Mouse (Mus musculus) urinary bladder, postnatal 14 days (tissue): Measurements from ENCODE around the gene Phf1.
A peak's percentile ranks its signal among the peaks of the same experiment; 100 is the strongest.
"Not testable (repeated sequence)": the region's sequence is repeated elsewhere in the genome, so short reads cannot be mapped to it uniquely, and the experiment has no call there.

Experiments
- DNase-seq: peaks from one replicate; pipeline ENCODE4 v3.0.0; 2021; ENCODE audit warnings: low spot score

The Phf1 gene

GRCm38 (mm10) chr17:26951406-26951805 is 18.6 kb downstream of the Phf1 start:
- DNase-seq = peak; percentile 72

DNA sequence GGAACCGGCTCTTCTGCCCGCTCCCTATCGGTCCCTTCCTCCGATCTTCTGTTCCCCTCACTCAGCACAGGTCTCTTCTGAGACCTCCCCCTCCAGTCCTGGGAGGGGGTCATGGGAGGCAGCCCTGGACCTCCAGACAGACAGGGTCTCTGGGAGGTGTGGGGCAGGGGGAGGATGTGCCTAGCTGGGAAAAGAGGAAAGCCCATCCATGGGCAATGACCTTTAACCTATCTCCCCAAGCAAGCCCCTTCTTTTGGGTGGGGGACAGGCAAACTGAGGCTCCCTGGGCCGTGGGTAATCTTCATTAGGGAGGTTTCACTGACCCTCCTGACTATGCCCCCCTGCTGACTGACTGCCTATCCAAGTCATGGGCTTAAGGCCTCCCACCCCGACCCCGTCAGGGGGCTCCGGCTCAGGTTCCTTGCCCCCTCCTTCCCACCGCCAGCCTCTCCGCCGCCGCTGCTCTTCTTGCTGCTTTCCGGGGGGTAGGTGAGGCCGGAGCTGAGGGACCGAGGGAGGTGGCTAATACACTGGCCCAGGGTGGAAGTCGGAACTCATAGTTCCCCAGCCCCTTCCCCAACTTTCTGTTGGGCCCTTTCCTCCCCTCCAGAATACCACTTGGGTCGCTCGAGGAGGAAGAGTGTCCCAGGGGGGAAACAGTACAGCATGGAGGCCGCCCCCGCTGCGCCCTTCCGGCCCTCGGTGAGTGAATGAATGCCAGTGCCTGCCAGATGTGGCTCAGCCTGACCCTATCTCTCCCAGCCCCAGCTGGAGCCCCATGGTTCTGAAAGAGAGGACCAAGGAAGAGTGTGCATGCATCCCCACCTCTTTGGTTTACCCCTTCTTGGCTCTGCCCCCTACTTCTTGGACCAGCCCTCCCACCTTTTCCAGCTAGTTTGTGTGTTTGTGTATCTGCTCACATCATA is 19.4 kb downstream of the Phf1 start:
- DNase-seq = no peak

DNA sequence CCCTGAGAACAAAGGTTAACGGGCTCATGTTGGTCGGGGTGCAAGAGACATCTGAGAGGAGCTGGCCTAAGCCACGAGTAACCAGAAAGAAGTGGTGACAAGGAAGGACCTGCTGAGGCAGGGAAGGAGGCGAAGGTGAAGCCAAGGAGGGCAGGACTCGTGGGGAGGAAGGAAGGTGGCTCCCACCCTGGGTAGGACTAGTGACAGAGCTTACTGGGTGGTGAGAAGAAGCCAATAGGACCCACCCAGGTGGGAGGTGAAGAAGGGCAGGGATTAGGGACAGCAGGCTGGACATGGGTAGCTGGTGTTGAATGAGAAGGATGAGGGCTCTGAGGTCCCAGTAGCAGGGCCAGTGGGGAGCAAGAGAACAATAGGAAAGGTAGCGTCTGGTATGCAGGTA is 20.3 kb downstream of the Phf1 start:
- no peak for DNase-seq

GRCm38 (mm10) chr17:26953726-26954125 is 20.9 kb downstream of the Phf1 start:
- no peak for DNase-seq

DNA sequence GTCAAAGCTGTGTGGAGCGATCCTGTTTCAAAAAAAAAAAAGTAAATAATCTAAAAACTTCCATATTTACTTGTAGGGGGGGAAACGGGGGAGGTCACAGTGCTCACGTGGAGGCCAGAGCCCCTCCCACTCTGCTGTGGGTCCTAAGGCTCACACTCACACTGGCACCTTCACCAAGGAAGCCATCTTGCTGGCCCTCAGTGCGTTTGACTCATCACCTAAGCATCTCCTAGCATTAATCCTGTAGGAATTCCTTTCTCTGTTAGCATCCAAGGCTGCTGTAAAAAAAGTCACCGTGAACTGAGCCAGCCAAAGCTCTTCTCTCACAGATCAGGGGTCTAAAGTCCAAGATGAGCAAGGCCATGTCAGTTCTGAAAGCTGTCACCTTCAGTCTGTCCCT is 23.5 kb downstream of the Phf1 start:
- DNase-seq = no peak

DNA sequence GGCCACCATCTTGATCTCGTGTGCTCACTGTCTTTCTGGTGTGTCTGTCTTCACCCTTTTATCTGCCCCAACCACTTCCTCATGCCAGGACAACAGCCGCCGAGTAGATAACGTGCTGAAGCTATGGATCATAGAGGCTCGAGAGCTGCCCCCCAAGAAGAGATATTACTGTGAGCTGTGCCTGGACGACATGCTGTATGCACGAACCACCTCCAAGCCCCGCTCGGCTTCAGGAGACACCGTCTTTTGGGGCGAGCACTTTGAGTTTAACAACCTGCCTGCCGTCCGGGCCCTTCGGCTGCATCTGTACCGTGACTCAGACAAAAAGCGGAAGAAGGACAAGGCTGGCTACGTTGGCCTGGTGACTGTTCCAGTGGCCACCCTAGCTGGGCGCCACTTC is 24.0 kb downstream of the Phf1 start:
- no peak for DNase-seq

DNA sequence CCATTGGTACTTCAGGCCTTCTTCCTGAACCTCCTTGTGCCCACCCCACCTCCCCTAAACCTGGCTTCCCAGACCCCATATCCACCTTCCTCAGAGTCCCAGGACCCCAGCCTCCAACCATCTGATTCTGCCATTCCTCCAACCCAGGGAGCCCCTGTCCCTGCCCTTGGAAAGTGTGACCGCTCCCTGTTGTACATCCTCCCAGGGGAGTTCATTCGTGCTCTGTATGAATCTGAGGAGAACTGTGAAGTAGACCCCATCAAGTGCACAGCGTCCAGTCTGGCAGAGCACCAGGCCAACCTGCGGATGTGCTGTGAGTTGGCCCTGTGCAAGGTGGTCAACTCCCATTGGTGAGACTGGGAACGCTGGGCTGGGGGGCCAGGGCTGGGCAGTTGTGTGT is 25.0 kb downstream of the Phf1 start:
- no peak for DNase-seq

DNA sequence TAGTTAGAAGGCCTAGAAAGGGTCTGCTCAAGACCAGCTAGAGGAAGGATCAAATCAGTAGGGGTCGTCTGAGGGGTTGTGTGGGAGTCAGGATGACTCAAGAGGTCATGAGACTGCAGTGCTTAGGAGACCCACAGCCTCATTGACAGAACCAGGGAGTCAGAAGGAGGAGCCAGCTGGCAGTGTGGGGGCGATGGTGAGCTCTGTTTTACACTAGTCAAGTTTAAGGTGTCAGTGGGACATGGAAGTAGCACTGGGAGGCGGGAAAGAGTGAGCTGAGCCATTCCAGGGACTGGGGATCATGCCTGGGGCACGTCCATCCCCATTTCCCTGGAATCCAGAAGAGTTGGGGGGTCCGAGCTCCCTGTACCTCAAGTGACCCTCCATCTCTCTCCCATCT is 26.0 kb downstream of the Phf1 start:
- no peak for DNase-seq

DNA sequence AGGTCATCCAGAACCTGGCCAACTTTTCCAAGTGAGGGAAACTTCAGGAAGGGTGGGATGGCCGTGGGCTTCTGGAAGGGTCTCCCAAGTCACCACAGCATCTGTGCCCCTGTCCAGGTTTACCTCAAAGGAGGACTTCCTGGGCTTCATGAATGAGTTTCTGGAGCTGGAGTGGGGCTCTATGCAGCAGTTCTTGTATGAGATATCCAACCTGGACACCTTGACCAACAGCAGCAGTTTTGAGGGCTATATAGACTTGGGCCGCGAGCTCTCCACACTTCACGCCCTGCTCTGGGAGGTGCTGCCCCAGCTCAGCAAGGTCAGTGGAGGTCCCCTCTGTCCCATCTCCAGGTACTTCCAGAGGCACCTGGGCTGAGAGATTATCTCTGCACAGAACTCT is 27.0 kb downstream of the Phf1 start:
- no peak for DNase-seq

DNA sequence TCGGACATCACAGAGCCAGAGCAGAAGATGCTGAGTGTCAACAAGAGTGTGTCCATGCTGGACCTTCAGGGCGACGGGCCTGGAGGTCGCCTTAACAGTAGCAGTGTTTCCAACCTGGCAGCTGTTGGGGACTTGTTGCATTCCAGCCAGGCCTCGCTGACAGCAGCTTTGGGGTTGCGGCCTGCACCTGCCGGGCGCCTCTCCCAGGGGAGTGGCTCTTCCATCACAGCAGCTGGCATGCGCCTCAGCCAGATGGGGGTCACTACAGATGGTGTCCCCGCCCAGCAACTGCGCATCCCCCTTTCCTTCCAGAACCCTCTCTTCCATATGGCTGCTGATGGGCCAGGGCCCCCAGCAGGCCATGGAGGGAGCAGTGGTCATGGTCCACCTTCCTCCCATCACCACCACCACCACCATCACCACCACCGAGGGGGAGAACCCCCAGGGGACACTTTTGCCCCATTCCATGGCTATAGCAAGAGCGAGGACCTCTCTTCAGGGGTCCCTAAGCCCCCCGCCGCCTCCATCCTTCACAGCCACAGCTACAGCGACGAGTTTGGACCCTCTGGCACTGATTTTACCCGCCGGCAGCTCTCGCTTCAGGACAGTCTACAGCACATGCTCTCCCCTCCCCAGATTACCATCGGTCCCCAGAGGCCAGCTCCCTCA is 28.9 kb downstream of the Phf1 start:
- DNase-seq = no peak

DNA sequence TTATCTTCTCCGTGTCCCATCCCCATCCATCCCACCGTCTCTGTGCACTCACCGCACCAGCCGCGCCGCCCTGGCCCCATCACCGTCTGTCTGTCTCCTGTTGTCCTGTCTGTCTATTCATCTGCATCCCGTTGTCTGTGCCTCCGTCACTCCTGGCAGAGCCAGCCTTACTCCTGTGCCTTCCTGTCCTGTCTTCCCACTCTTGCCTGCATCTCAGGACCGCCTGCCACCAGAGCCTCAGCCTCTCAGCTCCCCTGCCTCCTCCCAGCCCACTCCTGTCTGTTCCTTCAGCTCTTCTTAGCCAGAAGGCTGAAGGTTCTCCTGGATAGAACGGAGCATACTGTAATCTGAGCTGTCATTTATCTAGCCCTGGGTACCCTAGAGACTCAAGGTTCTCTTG is 34.1 kb downstream of the Phf1 start:
- DNase-seq = no peak

DNA sequence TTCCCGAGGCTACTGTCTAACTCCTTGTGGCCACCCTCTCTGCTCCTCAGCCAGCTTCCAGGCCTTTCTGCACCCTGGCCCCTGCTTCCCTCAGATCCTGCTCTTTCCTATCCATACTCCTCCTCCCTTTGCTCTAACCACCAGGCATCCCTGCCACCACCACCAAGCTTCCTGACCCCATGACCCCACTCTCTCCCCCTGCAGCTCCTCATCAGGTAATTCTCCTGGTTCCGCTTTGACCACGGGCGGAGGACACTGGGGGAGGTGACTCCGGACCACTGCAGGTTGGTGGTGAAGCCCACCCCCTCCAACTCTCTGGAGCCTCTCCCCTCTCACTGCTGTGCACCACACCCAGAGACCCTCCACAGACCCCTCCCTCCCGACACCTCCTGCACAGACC is 34.6 kb downstream of the Phf1 start:
- DNase-seq = no peak

DNA sequence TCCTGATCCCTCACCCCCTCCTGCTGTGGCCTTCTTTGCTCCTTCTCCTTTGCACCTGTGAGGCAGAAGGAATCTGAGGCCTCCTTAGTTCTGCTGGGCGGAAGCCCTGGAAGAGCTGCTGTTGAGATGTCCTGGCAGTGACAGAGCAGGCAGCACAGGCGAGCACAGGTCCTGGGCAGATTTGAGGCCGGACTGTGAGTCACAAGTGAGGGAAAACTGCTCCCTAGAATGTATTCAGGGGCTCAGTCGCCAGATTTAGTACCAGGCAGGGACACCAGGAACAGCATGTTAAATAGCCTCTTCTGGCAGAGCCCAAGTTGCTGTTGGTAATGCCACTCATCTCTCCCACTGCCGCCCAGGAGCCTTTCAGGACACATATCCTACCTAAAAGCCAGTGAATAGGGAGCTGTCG is 35.4 kb downstream of the Phf1 start:
- DNase-seq = no peak

DNA sequence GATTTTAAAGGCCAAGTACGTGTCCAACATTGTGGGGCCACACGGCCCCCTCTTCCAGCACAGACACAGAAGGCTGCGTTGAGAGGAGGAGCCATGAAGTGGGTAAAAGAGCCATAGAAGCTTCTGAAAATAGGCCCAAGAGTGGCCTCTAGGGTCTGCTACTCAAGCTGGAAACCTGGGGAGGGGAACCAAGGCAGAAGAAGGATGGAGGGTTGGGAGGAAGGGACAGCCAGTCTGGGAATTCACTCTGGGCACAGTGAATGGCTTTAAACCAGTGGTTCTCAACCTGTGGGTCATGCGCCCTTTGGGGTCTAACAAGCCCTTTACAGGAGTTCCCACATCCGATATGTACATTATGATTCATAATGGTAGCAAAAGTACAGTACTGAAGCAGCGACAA is 36.4 kb downstream of the Phf1 start:
- DNase-seq = no peak

DNA sequence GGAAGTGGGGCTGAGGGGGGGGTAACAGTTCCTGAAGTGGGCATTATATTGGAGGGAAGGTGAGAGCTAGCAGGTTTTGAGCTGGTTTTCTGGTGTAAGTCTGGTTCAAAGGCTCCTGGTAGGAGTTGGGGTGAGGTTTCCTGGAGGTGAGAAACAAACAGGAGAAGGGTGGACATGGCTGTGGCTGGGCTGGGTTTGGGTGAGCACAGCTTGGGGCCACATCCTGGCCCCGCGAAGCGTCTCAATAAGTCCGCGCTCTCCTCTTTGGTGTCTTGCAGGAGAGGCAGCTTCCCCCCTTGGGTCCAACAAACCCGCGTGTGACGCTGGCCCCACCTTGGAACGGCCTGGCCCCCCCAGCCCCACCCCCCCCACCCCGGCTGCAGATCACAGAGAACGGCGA is 37.4 kb downstream of the Phf1 start:
- no peak for DNase-seq

DNA sequence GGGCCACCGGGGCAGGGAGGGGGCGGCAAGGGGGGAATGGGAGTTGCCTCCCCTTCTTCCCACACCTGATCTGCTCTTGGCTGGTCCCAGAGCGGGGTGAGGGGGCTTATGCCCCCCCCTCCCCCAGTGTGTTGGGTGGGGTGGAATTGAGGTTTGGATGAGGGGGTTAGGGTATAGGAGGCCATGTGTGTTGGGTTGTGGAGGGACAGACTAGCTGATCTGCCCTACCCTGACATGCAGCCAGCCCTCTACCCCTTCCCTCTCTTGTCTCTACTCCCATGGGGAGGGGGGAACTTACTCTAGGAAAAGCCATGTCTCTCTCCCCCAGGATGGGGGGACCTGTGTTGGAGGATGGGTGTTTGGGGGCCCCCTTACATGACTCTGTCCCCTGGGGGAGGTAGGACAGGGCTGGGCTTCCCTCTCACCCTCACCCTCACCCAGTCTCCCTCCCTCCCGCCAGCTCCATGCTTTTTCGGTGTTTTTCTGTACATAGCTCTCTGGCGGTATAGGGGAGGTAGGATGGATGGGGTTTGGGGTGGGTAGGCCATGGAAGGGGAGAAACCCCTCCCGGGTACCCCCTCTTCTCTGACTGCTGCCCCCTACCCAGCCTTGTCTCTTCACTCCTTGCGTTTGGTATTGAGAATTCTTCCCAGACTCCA is 38.5 kb downstream of the Phf1 start:
- DNase-seq = no peak

GRCm38 (mm10) chr17:26972107-26972506 is 39.3 kb downstream of the Phf1 start:
- DNase-seq = no peak

GRCm38 (mm10) chr17:26972703-26973574 is 40.1 kb downstream of the Phf1 start, which contains the start of gene Zbtb9:
Gene Zbtb9 (plus strand): TSS chr17:26973167.
- DNase-seq = peak; percentile 97

DNA sequence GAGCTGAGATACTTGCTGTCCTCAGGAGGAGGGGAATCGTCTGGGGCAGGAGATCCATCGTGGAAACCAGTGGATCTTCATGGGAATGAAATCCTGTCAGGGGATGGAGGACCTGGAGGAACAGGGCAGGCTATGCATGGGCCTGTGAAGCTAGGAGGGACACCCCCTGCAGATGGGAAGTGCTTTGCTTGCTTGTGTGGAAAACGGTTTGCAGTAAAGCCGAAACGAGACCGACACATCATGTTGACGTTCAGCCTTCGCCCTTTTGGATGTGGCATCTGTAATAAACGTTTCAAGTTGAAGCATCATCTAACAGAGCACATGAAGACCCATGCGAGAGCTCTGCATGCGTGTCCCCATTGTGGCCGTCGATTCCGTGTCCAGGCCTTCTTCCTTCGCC is 41.7 kb downstream of the Phf1 start:
- DNase-seq = no peak

DNA sequence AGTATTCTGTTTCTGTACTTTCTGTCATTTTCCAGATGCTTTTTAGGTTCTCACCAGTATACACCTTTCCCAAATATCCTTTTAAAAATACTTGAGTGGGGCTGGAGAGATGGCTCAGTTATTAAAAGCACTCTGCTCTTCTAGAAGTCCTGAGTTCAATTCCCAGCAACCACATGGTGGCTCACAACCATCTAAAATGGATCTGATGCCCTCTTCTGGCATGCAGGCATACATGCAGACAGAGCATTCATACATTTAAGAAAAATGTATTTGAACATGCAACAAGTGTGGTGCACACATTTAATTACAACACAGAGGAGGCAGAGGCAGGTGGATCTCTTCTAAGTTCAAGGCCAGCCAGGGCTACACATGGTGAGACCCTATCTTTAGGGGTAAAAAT is 42.6 kb downstream of the Phf1 start:
- DNase-seq = no peak

GRCm38 (mm10) chr17:26977354-26977753 is 44.5 kb downstream of the Phf1 start:
- not testable (repeated sequence) for DNase-seq

GRCm38 (mm10) chr17:26979426-26979825 is 46.6 kb downstream of the Phf1 start:
- DNase-seq = no peak
